Mouse (Mus musculus): ENCODE results near the gene Itpr2. TPM values are rescaled to one million over a fixed set of nuclear protein-coding genes. Genes with fewer than 3 reads are reported as not detected.

Itpr2 gene
- polyA plus RNA-seq, 1 experiment, result 3.6 TPM

- H3K4me3 ChIP-seq (ENCODE audit: low read depth, low read length), result no peak overlapping the region
- no peaks in the 10 kb centered on the region for H3K27me3 ChIP-seq (ENCODE audit: control insufficient read depth, insufficient read depth, low read length, poor library complexity, severe bottlenecking)
- H3K9me3 ChIP-seq (replicated peaks; ENCODE audit: control insufficient read depth, insufficient read depth, low read length, poor library complexity, severe bottlenecking), result no peaks in the 10 kb centered on the region
- no peaks in the 10 kb centered on the region for H3K4me1 ChIP-seq (ENCODE audit: control insufficient read depth, insufficient read depth, low read length)
- TF ChIP-seq POLR2A (IDR thresholded peaks at IDR 0.05; ENCODE audit: insufficient read depth, low read length) (no peak), CTCF (IDR thresholded peaks at IDR 0.05; ENCODE audit: low read depth, low read length) (no peak), EP300 (IDR thresholded peaks at IDR 0.05; ENCODE audit: insufficient read depth, low read depth, low read length) (no peak)
- no peak overlapping the region for H3K27ac ChIP-seq (ENCODE audit: insufficient read depth, low read length)
- H3K36me3 ChIP-seq (ENCODE audit: control insufficient read depth, insufficient read depth, low read length, poor library complexity, severe bottlenecking), result no peaks in the 10 kb centered on the region
- H3K9ac ChIP-seq (ENCODE audit: low read depth, poor library complexity, severe bottlenecking), result no peak overlapping the region
These were observed 377.5 kb downstream of the Itpr2 start for GRCm38 (mm10) chr6:146124479-146124878.

DNA sequence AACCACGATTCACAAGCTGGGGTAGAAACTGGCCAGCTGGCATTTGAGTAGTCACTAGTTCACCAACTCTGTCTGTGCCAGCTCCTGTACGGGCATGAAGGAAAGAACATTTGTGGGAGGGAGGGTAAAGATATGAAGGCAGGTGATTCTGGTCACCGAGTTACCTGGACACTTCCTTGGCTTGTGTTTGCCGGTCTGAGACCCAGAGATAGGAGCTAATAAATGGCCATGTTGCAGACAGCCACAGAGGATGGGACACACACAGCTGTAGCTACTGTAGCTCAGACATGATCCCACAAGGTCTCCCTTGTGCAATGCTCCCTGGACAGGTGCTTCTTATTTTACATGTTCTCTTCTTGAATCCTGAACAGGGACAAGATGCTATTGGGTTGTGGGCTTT is 378.4 kb downstream of the Itpr2 start:
- no peak overlapping the region for H3K4me3 ChIP-seq (ENCODE audit: low read depth, low read length)
- no peak overlapping the region for H3K9ac ChIP-seq (ENCODE audit: low read depth, poor library complexity, severe bottlenecking)
- no peak overlapping the region for H3K27ac ChIP-seq (ENCODE audit: insufficient read depth, low read length)
- H3K4me1 ChIP-seq (ENCODE audit: control insufficient read depth, insufficient read depth, low read length), result no peaks in the 10 kb centered on the region
- TF ChIP-seq CTCF (IDR thresholded peaks at IDR 0.05; ENCODE audit: low read depth, low read length) (no peak), POLR2A (IDR thresholded peaks at IDR 0.05; ENCODE audit: insufficient read depth, low read length) (no peak), EP300 (IDR thresholded peaks at IDR 0.05; ENCODE audit: insufficient read depth, low read depth, low read length) (no peak)
- no peaks in the 10 kb centered on the region for H3K36me3 ChIP-seq (ENCODE audit: control insufficient read depth, insufficient read depth, low read length, poor library complexity, severe bottlenecking)
- no peaks in the 10 kb centered on the region for H3K27me3 ChIP-seq (ENCODE audit: control insufficient read depth, insufficient read depth, low read length, poor library complexity, severe bottlenecking)
- H3K9me3 ChIP-seq (replicated peaks; ENCODE audit: control insufficient read depth, insufficient read depth, low read length, poor library complexity, severe bottlenecking), result no peaks in the 10 kb centered on the region

DNA sequence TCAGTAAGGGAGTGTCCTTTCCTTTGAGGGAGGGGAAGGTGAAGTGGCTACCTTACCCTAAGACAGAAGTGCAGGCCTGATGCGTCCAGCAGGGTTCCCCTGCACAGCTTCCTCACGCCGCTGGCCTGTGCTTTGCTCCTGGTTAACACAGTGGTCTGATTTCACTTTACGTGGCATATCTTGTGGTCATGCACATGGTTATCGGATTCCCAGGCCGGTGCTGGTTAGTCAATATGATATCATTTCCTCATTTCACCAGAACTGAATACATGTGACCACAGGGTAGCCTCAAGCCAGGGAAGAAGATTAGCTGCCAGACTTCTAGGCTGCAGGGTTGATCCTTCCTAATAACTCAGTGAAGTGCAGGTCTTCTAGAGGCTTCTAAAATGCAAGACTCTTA is 381.9 kb downstream of the Itpr2 start:
- Histone ChIP-seq H3K36me3 (ENCODE audit: control insufficient read depth, insufficient read depth, low read length, poor library complexity, severe bottlenecking) (no peaks in the 10 kb centered on the region), H3K27ac (ENCODE audit: insufficient read depth, low read length) (no peak overlapping the region), H3K9me3 (replicated peaks; ENCODE audit: control insufficient read depth, insufficient read depth, low read length, poor library complexity, severe bottlenecking) (no peaks in the 10 kb centered on the region), H3K27me3 (ENCODE audit: control insufficient read depth, insufficient read depth, low read length, poor library complexity, severe bottlenecking) (no peaks in the 10 kb centered on the region), H3K4me3 (ENCODE audit: low read depth, low read length) (no peak overlapping the region), H3K4me1 (ENCODE audit: control insufficient read depth, insufficient read depth, low read length) (no peaks in the 10 kb centered on the region), H3K9ac (ENCODE audit: low read depth, poor library complexity, severe bottlenecking) (no peak overlapping the region)
- TF ChIP-seq CTCF (IDR thresholded peaks at IDR 0.05; ENCODE audit: low read depth, low read length) (no peak), POLR2A (IDR thresholded peaks at IDR 0.05; ENCODE audit: insufficient read depth, low read length) (no peak), EP300 (IDR thresholded peaks at IDR 0.05; ENCODE audit: insufficient read depth, low read depth, low read length) (no peak)

- TF ChIP-seq POLR2A (IDR thresholded peaks at IDR 0.05; ENCODE audit: insufficient read depth, low read length) (no peak), EP300 (IDR thresholded peaks at IDR 0.05; ENCODE audit: insufficient read depth, low read depth, low read length) (no peak), CTCF (IDR thresholded peaks at IDR 0.05; ENCODE audit: low read depth, low read length) (no peak)
- Histone ChIP-seq H3K9me3 (replicated peaks; ENCODE audit: control insufficient read depth, insufficient read depth, low read length, poor library complexity, severe bottlenecking) (no peaks in the 10 kb centered on the region), H3K36me3 (ENCODE audit: control insufficient read depth, insufficient read depth, low read length, poor library complexity, severe bottlenecking) (no peaks in the 10 kb centered on the region), H3K4me1 (ENCODE audit: control insufficient read depth, insufficient read depth, low read length) (no peaks in the 10 kb centered on the region), H3K4me3 (ENCODE audit: low read depth, low read length) (no peak overlapping the region), H3K9ac (ENCODE audit: low read depth, poor library complexity, severe bottlenecking) (no peak overlapping the region), H3K27me3 (ENCODE audit: control insufficient read depth, insufficient read depth, low read length, poor library complexity, severe bottlenecking) (no peaks in the 10 kb centered on the region), H3K27ac (ENCODE audit: insufficient read depth, low read length) (no peak overlapping the region)
These were observed 387.2 kb downstream of the Itpr2 start for GRCm38 (mm10) chr6:146114731-146115302.

GRCm38 (mm10) chr6:146114071-146114470 is 388.0 kb downstream of the Itpr2 start:
- Histone ChIP-seq H3K27ac (ENCODE audit: insufficient read depth, low read length) (no peak overlapping the region), H3K36me3 (ENCODE audit: control insufficient read depth, insufficient read depth, low read length, poor library complexity, severe bottlenecking) (no peaks in the 10 kb centered on the region), H3K27me3 (ENCODE audit: control insufficient read depth, insufficient read depth, low read length, poor library complexity, severe bottlenecking) (no peaks in the 10 kb centered on the region), H3K9ac (ENCODE audit: low read depth, poor library complexity, severe bottlenecking) (no peak overlapping the region), H3K9me3 (replicated peaks; ENCODE audit: control insufficient read depth, insufficient read depth, low read length, poor library complexity, severe bottlenecking) (no peaks in the 10 kb centered on the region), H3K4me3 (ENCODE audit: low read depth, low read length) (no peak overlapping the region), H3K4me1 (ENCODE audit: control insufficient read depth, insufficient read depth, low read length) (no peaks in the 10 kb centered on the region)
- TF ChIP-seq EP300 (IDR thresholded peaks at IDR 0.05; ENCODE audit: insufficient read depth, low read depth, low read length) (no peak), POLR2A (IDR thresholded peaks at IDR 0.05; ENCODE audit: insufficient read depth, low read length) (no peak), CTCF (IDR thresholded peaks at IDR 0.05; ENCODE audit: low read depth, low read length) (no peak)

GRCm38 (mm10) chr6:146113085-146113484 is 388.9 kb downstream of the Itpr2 start:
- no peaks in the 10 kb centered on the region for H3K36me3 ChIP-seq (ENCODE audit: control insufficient read depth, insufficient read depth, low read length, poor library complexity, severe bottlenecking)
- H3K27ac ChIP-seq (ENCODE audit: insufficient read depth, low read length), result no peak overlapping the region
- no peak overlapping the region for H3K4me3 ChIP-seq (ENCODE audit: low read depth, low read length)
- H3K4me1 ChIP-seq (ENCODE audit: control insufficient read depth, insufficient read depth, low read length), result no peaks in the 10 kb centered on the region
- TF ChIP-seq CTCF (IDR thresholded peaks at IDR 0.05; ENCODE audit: low read depth, low read length) (no peak), EP300 (IDR thresholded peaks at IDR 0.05; ENCODE audit: insufficient read depth, low read depth, low read length) (no peak), POLR2A (IDR thresholded peaks at IDR 0.05; ENCODE audit: insufficient read depth, low read length) (no peak)
- no peaks in the 10 kb centered on the region for H3K27me3 ChIP-seq (ENCODE audit: control insufficient read depth, insufficient read depth, low read length, poor library complexity, severe bottlenecking)
- no peak overlapping the region for H3K9ac ChIP-seq (ENCODE audit: low read depth, poor library complexity, severe bottlenecking)
- H3K9me3 ChIP-seq (replicated peaks; ENCODE audit: control insufficient read depth, insufficient read depth, low read length, poor library complexity, severe bottlenecking), result no peaks in the 10 kb centered on the region
